Mouse (Mus musculus): Measurements from ENCODE around the gene Gm10663. TPM values are rescaled to one million over a fixed set of nuclear protein-coding genes. Genes with fewer than 3 reads are reported as not detected.

Gm10663 gene
- polyA plus RNA-seq, 1 experiment: not detected

- no peak for TF ChIP-seq CTCF (IDR thresholded peaks at IDR 0.05; ENCODE audit: insufficient read depth, low read depth, low read length)
- no peak for TF ChIP-seq POLR2A (IDR thresholded peaks at IDR 0.05; ENCODE audit: insufficient read depth, low read depth, low read length)
- 37% methylated on average over 10 of the region's 10 CpGs for WGBS
- Histone ChIP-seq H3K4me3 (ENCODE audit: insufficient read depth, low read depth, low read length) (no peak overlapping the region), H3K4me1 (ENCODE audit: control insufficient read depth, insufficient read depth, low read length) (no peaks in the 10 kb centered on the region), H3K27ac (ENCODE audit: insufficient read depth, low read depth, low read length) (no peak overlapping the region)
Observed at GRCm38 (mm10) chr8:65067694-65068472, 7.0 kb upstream of the Gm10663 start.

GRCm38 (mm10) chr8:65068473-65068819 lies 6.4 kb upstream of the Gm10663 start:
- TF ChIP-seq CTCF (IDR thresholded peaks at IDR 0.05; ENCODE audit: insufficient read depth, low read depth, low read length) (no peak), POLR2A (IDR thresholded peaks at IDR 0.05; ENCODE audit: insufficient read depth, low read depth, low read length) (no peak)
- 50% methylated on average over 4 of the region's 4 CpGs for WGBS
- Histone ChIP-seq H3K4me1 (ENCODE audit: control insufficient read depth, insufficient read depth, low read length) (no peaks in the 10 kb centered on the region), H3K4me3 (ENCODE audit: insufficient read depth, low read depth, low read length) (no peak overlapping the region), H3K27ac (ENCODE audit: insufficient read depth, low read depth, low read length) (no peak overlapping the region)

GRCm38 (mm10) chr8:65070996-65071395 lies 3.8 kb upstream of the Gm10663 start:
- Histone ChIP-seq H3K4me3 (ENCODE audit: insufficient read depth, low read depth, low read length) (no peak overlapping the region), H3K27ac (ENCODE audit: insufficient read depth, low read depth, low read length) (no peak overlapping the region), H3K4me1 (ENCODE audit: control insufficient read depth, insufficient read depth, low read length) (no peaks in the 10 kb centered on the region)
- WGBS: 70% methylated on average over 4 of the region's 4 CpGs
- TF ChIP-seq CTCF (IDR thresholded peaks at IDR 0.05; ENCODE audit: insufficient read depth, low read depth, low read length): no peak

DNA sequence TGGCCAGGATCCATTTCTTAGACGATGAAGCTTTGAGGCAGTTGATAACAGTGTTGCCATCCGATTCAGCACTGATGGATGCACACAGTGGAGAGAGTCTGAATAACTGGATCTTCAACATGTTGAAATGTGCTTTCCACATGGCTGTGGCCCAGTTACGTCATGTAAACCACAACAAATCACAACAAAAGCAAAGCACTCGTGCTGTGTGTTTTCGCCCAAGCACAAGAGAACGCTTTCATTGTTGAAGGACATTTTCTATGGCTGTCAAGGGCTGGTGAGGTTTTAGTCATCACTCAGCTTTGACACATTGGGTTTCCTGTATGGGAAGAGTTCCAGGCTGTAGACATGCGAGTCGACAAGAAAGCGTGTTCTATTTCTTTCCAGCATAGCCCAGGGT lies 5.9 kb downstream of the Gm10663 start:
- Histone ChIP-seq H3K27ac (ENCODE audit: insufficient read depth, low read depth, low read length) (no peak overlapping the region), H3K4me3 (ENCODE audit: insufficient read depth, low read depth, low read length) (no peak overlapping the region), H3K4me1 (ENCODE audit: control insufficient read depth, insufficient read depth, low read length) (no peaks in the 10 kb centered on the region)
- TF ChIP-seq CTCF (IDR thresholded peaks at IDR 0.05; ENCODE audit: insufficient read depth, low read depth, low read length): no peak
- no peak for TF ChIP-seq POLR2A (IDR thresholded peaks at IDR 0.05; ENCODE audit: insufficient read depth, low read depth, low read length)
- WGBS: 75% methylated on average over 9 of the region's 9 CpGs

GRCm38 (mm10) chr8:65085680-65086079 lies 10.8 kb downstream of the Gm10663 start:
- H3K4me1 ChIP-seq (ENCODE audit: control insufficient read depth, insufficient read depth, low read length): no peaks in the 10 kb centered on the region
- no peak overlapping the region for H3K27ac ChIP-seq (ENCODE audit: insufficient read depth, low read depth, low read length)
- TF ChIP-seq POLR2A (IDR thresholded peaks at IDR 0.05; ENCODE audit: insufficient read depth, low read depth, low read length) (no peak), CTCF (IDR thresholded peaks at IDR 0.05; ENCODE audit: insufficient read depth, low read depth, low read length) (no peak)
- 71% methylated on average over 2 of the region's 2 CpGs for WGBS
- H3K4me3 ChIP-seq (ENCODE audit: insufficient read depth, low read depth, low read length): no peak overlapping the region

DNA sequence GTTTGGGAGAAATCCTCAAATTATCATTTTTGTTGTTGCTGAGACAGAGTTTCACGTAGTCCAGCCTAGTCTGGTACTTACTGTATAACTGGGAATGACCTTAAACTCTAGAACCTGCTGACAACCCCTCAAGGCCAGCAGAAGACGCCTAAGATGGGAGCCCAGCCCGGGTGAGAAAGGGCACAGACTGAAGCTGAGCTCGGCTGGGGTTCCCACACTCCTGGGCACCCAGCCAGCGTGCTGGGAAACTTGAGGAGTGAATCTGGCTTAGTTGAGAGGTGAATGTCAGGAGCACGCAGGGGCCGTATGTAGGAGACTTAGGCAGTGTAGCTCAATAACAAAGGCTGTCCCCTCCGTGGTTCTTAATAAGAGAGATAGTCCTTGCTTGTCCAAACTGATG lies 12.9 kb downstream of the Gm10663 start:
- 46% methylated on average over 8 of the region's 8 CpGs for WGBS
- TF ChIP-seq CTCF (IDR thresholded peaks at IDR 0.05; ENCODE audit: insufficient read depth, low read depth, low read length): no peak
- Histone ChIP-seq H3K27ac (ENCODE audit: insufficient read depth, low read depth, low read length) (no peak overlapping the region), H3K4me1 (ENCODE audit: control insufficient read depth, insufficient read depth, low read length) (no peaks in the 10 kb centered on the region), H3K4me3 (ENCODE audit: insufficient read depth, low read depth, low read length) (no peak overlapping the region)

- Histone ChIP-seq H3K4me1 (ENCODE audit: control insufficient read depth, insufficient read depth, low read length) (no peaks in the 10 kb centered on the region), H3K4me3 (ENCODE audit: insufficient read depth, low read depth, low read length) (no peak overlapping the region), H3K27ac (ENCODE audit: insufficient read depth, low read depth, low read length) (no peak overlapping the region)
- TF ChIP-seq CTCF (IDR thresholded peaks at IDR 0.05; ENCODE audit: insufficient read depth, low read depth, low read length) (no peak), POLR2A (IDR thresholded peaks at IDR 0.05; ENCODE audit: insufficient read depth, low read depth, low read length) (no peak)
- 91% methylated on average over 12 of the region's 12 CpGs for WGBS
Observed at GRCm38 (mm10) chr8:65088120-65088519, 13.3 kb downstream of the Gm10663 start.

GRCm38 (mm10) chr8:65089781-65090180 lies 14.9 kb downstream of the Gm10663 start:
- Histone ChIP-seq H3K4me1 (ENCODE audit: control insufficient read depth, insufficient read depth, low read length) (no peaks in the 10 kb centered on the region), H3K4me3 (ENCODE audit: insufficient read depth, low read depth, low read length) (no peak overlapping the region), H3K27ac (ENCODE audit: insufficient read depth, low read depth, low read length) (no peak overlapping the region)
- TF ChIP-seq CTCF (IDR thresholded peaks at IDR 0.05; ENCODE audit: insufficient read depth, low read depth, low read length): no peak
- 87% methylated on average over 7 of the region's 7 CpGs for WGBS

GRCm38 (mm10) chr8:65097760-65098415 lies 23.1 kb downstream of the Gm10663 start:
- no peak overlapping the region for H3K27ac ChIP-seq (ENCODE audit: insufficient read depth, low read depth, low read length)
- no peak overlapping the region for H3K4me3 ChIP-seq (ENCODE audit: insufficient read depth, low read depth, low read length)
- TF ChIP-seq CTCF (IDR thresholded peaks at IDR 0.05; ENCODE audit: insufficient read depth, low read depth, low read length) (no peak), POLR2A (IDR thresholded peaks at IDR 0.05; ENCODE audit: insufficient read depth, low read depth, low read length) (no peak)
- no peaks in the 10 kb centered on the region for H3K4me1 ChIP-seq (ENCODE audit: control insufficient read depth, insufficient read depth, low read length)
- WGBS: 71% methylated on average over 7 of the region's 7 CpGs
